Mouse (Mus musculus): Measurements from ENCODE around the gene Ninl.

Ninl gene

DNA sequence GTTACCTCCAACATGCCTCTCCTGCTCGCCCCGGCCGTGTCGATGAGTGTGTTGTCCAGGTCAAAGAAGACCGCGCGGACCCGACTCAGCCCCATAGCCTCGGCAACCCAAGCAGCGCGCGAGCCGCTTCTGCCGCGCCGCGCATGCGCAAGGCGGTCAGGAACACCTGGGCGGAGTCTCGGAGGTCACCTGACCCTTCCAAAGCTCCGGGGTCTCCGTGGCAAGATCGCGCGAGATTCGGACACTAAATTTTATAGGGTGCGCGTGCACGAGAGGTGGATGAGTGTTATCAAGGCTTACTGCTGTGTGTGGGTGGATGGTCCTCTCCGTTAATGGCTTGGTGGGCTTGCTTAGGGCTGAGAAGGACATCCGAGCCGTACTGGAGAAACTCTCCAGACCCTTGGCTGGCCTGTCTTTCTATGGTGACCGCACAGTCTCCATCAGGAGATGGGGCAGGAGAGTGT is at the start of gene Ninl, which contains the start of gene Nanp:
TSS of gene Ninl (minus strand) at position 151 of the 464 bp plus-strand sequence.
TSS of gene Nanp (minus strand) at position 167 of the 464 bp plus-strand sequence.
- peak; percentile 97 to 98 for DNase-seq

DNA sequence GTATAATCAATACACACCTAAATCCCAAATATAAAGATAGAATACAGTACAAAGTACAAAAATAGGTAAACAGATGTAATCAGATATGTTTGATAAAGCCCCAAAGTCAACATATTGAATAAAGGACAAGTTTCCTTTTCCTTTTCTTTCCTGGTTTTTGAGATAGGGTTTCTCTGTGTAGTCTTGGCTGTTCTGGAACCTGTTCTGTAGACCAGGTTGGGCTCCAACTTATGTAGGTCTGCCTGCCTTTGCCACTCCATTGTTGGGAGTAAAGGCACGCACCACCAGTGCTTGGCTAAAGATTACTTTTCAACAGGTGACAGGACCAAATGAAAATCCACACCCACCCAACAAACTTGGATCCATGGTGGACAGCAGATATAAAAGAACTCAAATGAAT is 17.5 kb upstream of the Ninl start:
- no peak for DNase-seq

DNA sequence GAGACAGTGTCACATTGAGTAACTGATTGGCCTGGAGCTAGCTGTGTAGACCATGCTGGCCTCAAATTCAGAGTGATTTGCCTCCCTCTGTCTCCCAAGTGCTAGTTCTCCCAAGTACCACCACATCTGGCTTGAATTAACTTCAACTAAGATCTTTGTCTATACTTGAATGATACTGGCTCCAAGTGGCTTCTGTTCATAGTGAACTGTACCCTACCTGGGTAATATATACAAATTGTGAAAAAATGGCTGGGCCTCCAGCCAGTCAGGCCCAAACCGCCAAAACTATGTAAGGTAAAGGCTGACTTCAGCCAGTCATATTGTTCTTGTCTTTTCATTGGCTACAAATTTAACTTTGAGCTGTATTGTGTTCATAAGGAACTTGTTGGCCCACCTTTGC is 1.2 kb upstream of the Ninl start:
- no peak for DNase-seq

DNA sequence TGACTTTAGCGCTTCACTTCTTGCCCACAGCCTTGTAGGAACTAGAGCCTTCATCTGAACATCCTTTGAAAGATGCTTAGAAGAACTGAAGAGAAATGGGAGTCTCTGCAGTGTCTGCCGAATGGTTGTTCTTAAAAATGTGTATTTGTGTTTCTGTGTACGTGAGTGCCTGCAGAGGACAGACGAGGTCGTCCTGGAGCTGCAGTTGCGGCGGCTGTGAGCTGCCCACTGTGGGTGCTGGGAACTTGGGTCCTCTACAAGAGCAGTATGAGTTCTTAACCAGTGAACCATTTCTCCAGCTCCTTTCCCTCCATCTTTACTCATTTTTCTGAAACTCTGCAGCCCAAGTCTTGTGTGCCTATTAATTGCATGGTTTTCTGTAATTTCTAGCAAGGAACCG is 544 bp upstream of the Ninl start:
- DNase-seq = peak in 1 of 2 experiments; percentile 37

DNA sequence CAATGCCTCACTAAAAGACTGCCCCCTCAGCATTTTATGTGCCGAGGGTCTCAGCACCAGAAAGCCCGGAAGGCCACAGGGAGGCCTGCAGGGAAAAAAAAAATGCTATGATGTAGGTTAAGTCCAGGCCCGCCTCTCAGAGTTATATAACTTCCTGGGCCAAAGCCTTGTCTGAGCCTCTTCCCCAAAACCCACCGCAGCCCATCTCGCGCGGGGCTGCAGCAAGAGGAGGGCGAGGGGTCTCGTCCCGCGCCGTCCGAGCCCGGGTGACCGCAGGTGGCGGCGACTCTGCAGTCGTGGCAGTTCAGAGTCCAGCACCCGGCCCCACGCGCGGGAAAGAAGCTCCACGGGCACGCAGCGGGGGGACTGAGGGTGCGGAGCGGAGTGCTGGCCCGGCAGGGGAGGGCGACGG is 365 bp downstream of the Ninl start:
- DNase-seq = no peak

DNA sequence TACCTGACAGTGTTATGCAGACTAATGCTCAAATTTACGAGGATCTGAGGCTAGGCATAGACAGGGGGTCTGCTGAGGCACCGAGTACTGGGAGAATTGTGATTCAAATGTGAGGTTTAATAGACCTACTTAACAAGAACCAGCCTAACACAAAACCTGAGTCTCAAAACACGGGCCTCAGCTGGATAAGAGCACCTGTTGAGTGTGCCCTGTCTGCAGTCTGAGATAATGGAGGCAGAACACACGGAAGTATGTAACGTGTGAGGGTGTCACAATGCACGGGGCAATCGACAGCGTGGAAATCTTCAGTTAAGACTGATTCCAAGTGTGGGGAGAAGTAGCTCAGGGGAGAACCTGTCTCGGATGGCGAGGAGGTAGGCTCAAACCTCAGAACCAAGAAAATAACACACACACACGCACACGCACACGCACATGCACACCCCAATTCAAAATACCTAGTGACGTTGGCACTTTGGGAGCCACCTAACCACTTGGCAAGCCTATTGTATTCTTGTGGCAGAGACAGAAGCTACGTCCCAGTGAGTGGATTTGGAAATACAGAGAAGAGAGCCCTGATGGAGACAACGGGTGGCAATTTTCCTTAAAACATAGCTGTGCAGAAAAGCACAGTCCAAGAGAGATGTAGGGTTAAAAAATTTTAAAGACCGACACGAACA is 1.2 kb downstream of the Ninl start:
- peak; percentile 4 to 11 for DNase-seq

DNA sequence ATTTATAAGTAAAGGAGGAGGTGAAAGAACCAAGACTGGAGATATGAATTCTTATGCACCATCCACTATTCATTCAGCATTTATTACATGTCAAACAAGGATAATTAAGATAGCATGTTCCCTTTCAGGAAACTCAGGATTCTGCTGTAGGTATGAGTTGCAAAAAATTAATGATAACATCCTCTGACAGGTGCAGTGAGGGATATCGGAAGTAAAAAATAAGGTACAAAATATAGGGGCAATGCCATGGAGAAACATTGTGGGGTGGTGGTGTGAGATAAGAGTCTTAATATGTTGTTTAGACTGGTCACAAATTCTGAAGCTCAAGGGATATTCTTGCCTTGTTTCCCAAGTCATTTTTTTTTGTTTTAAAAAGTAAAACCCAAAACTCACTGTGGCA is 1.9 kb downstream of the Ninl start:
- no peak for DNase-seq

DNA sequence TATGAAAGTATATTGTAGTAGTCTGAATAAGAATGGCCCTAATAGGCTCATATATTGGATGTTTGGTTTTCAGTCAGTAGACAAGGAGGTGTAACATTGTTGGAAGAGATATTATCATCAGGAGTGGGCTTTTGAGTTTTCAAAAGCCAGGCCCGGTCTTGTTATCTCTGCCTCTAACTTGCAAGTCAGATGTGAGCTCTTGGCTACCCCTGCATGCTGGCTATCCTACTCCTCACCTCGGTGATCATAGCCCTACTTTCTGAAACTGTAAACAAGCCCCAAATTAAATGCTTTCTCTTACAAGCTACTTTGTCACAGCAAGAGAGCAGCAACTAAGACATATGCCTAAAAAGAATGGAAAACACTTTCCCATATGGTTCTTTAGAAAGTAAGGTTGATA is 2.5 kb downstream of the Ninl start:
- no peak for DNase-seq

DNA sequence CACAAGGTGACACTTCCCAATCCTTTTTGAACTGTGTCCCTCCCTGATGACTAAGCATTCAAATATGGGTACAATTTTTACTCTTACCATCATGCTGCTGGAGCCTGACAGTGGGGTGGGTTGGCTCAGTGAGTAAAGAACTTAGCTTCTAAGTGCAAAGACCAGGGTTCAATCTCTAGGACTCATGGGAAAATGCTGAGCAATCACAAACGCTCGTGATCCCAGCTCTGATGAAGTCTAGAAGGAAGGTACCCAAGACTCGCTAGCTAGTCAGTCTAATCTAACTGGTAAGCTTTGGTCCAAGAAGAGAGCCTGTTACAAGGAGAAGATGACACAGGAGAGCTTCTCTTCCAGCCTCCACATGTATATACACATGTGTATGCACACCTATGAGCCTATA is 4.7 kb downstream of the Ninl start:
- DNase-seq = no peak

DNA sequence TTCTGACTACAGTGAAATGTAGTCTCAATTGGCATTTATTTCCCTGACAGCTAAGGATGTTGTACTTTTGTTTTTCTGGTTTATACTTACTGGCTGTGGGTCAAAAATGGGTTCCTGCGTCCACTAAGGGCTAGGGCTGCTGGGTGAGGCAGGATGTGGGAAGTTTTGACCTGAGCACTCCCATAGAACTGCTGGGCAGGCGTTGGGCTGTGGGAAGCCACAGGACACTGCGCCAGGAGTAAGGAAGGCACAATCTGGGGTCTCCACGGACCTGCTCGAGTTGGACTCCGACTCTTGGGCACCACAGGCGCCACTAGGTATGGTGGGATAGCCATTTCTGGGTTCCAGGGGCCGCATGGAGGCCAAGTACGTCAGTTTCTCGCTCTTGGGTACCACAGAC is 18.0 kb downstream of the Ninl start:
- DNase-seq = no peak

DNA sequence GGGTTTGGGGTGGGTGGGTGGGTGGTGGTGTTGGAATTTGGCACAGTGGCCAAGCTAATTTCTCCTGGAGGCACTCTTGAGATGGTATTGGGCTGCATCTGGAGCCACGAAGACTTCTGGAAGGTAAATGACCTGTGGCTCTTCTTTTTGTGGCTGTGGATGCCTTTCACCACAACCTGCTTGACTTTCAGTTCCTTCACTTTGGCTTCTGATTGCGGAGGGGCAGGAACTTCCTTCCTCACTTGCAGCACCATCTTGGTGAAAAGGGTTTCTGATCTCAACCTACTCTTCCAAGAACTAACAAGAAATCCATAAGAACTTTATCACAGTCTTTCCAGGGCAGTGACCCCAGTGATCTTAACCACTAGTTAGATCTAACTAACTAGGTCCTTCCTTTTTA is 23.9 kb downstream of the Ninl start:
- no peak for DNase-seq

DNA sequence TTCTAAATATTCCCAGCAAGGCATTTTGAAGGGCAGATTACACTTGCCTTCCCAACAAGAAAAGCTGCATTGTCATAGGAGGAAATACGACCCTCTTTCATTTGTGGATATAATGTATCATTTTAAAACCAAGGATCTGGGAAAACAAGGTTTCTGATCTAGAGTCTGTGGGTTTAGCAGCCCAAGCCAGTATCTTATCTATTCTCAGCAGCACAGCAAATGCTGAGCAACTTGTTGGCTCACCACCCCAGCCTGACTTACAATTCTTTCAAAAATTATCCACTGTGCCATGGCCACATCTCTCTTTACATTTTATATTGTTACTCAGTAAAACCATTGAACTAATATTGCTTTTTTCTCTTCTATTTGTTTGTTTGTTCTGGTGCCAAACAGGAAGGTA is 27.9 kb downstream of the Ninl start:
- no peak for DNase-seq

DNA sequence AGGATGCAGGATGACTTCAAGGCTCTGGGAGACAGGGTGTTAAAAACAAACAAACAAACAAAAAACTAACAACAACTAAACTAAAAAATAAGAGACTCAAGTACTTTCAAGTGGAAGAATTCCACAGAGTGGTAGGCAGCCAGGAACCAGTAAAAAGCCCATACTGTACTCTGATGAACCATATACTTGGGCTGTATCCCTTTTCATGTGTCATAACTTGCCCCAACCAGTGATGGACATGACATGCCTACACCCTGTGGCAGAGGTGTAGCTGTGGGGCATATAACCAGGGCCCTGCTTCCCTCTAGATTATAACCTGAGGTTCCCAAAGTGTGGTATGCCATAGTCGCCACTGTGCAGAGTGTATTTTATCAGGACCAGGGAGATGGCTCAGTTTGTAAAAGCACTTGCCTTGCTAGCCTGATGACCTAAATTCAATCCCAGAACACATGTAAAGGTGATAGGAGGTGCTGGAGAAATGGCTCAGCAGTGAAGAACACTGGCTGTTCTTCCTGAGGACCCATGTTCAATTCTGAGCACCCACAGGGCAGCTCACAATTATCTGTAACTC is 29.6 kb downstream of the Ninl start:
- DNase-seq = no peak

DNA sequence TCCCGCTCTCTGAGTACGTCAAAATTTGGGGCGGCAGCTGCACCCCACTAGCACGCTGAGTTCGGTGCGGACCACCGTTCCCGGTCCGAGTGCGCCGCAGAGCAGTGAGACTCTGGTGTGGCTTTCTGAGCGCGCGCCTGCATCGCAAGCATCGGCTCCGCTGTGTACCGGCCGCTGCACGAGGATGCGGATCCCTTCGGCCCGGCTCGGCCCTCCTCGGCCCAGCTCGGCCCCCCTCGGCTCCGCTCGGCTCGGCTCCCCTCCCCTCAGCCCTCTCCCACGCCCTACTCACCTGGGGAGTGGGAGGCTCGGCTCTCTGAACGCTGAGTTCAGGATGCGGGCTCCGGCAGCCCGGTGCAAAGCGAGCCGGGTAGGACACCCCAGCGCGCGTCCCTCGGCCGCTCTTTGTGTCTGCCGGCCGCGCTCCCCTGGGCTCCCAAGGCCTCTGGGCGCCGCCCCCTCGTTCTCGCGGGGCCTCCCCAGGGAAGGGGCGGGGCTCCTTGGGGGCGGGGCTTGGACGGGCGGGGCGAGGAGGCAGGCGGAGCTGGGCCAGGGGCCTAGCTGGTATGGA is 30.2 kb downstream of the Ninl start:
- DNase-seq = peak; percentile 79 to 82

DNA sequence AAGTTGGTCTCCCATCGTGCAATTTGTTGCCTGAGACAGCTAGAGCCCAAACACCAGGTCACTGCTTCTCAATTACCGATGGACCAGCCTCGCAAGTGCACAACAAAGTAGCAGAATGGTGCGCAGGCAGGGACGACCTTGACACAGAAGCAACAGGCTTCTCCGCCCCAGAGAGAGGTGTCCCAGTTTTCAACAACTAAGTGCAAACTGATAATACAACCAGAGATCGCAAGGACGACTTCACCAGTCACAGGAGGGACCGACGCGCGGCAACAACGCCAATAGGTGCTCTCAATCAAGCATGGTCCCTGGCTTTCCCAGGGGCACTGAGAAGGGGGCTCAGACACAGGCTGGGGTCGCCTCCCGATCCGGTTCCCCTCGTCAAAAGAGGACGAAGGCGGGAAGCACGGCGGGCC is 30.7 kb downstream of the Ninl start:
- DNase-seq = no peak

DNA sequence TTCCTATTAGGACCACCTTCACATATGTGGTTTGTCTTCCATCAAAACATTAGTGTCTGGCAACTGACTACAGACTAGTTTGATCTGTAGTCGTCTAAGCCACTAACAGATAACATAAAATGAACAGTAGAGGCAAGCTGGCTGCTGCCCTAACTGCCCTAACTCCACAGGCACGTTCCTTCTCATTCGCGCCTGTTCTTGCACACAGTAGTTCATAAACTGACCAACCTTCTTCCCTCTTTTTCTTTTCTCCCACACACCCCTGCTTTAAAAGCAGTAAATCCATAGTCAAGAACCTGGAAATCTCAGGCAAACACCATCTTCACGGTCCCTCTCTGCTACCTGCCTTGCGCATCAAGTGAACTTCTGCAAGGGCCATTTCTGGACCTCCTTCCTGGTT is 31.2 kb downstream of the Ninl start:
- DNase-seq = no peak

DNA sequence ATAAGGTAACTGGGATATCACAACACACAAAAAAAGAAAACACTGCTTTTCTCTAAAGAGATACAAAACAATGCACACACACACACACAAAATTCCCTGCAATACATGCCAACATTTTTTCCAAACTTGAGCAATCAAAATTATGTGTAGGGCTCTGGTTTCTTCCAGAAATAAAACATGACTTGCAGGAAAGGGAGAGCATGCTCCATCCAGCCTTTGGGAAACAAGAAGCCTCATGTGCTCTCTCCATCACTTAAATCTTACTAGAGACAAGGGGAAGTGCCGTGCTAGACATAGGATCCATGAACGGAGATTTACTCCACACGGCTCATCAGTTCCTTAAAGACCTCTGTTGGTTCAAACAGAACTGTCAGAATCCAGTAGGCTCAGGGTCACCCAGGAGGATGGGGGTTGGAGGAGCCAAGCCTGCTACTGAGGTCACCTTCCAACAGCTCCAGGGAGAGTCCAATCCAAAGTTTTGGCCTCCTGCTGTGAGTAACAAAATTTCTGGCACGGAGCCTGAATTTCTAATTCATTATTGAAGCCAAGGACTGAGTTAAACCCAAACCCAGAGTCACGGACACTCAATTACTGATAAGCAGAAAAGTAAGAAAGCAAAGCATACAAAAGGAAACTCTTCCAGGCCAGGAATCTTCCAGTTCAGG is 32.8 kb downstream of the Ninl start:
- DNase-seq = peak in 1 of 2 experiments; percentile 14

DNA sequence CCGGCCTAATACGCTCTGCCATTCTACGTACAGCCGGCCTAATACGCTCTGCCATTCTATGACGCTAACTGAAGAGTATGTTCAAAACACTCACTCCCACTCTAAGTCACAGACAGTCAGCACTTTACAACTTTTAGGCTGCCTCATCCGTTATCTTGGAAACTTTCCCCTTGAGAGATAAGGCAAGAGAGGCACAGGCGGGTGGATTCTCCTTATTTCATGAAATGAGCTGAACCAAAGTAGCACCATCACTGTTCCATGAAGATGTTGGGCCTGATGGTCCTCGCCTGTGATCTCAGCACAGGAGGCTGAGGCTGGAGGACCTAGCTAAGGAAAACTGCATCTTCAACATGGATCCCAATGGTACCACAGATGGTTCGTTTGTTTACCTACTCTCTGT is 34.8 kb downstream of the Ninl start:
- no peak for DNase-seq

DNA sequence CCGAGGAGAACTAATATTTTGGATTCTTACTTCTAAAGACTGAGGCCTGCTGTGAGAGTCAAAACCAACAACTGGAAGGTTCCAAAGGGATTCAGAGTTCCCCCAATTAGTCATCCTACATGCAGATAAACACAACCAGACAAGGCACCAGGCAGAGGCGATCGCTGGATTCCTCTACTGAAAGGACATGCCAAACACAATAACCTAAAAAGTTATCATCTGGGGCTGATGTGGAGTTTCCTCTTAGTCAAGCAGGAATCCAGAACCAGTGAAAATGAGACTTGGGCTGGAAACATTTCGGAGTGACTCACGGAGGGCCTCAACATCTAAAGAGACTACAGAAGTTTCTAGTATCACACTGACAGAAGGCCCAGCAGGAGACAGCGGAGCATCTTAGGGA is 35.4 kb downstream of the Ninl start:
- DNase-seq = no peak

DNA sequence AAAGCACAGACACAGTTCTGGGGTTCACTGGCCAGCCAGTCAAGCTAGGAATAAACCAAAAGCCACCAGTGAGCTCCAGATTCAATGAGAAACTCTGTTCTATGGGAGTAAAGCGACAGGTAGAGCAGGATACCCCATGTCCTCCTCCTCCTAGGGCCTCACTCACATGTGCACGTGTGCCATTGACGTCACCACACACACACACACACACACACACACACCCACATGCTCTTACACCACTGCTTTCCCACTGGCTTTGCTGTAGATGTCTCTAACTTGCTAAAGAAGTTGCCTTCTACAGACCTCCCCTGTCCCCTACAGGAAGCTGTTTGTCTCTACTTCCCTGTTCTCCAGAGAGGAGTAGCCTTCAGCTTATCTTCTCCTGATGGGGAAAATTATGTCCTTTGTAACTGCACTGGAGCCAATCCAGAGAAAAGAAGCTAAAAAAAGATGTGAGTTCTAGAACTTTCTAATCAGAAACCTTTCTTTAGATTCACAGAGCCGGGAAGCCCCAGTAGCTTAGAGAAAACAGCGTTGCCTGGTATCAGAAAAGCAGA is 37.5 kb downstream of the Ninl start:
- no peak for DNase-seq

DNA sequence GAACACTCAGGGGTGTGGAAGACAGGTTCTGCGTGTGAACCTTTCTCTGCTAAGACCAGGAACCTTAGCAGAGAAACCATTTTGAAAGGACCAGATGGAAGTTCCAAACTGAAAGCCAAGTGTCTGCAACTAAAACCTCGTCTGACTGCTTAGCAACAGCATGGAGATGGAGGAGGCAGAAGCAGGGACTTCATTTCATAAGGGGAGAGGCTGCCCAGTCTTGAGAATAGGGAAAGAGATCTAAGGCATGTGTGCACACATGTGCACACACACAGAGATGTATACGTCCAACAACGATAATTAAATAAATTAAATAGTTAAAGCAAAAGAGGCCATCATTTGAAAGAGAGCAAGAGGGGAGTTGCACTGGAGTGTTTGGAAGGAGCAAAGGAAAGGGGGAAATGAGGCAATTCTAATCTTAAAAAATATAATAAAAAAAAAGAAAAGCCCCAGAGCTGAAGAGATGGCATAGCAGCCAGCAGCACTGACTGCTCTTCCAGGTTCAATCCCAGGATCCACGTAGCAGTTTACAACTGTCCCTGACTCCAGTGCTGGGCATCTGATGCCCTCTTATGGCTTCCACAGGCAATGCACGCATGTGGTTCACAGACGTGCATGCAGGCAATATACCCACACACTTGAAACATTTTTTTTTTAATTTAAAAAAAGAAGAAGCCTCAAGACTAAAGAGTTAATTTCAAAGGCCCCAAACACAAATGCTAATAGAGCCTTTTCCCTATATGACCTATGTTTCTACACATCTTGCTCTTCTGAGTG is 38.6 kb downstream of the Ninl start:
- peak; percentile 84 to 85 for DNase-seq

DNA sequence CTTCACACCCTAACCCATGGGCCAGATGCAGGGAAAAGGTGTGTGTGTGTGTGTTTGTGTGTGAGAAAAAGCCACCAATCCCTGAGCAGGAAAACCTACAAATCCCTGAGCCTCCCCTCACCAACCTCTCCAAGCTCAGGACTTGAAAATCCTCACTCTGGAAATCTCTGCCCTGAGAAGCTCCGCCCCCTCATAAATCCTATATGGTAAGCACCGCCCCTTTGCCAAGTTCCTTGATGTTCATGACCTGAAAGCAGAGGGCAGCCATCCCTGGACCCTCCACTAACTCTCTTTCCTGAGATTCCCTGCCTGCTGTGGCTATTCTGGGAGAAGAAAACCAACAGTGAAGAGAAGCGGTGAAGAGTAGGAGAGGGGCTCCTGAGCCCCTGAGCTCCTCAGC is 40.2 kb downstream of the Ninl start:
- DNase-seq = no peak

DNA sequence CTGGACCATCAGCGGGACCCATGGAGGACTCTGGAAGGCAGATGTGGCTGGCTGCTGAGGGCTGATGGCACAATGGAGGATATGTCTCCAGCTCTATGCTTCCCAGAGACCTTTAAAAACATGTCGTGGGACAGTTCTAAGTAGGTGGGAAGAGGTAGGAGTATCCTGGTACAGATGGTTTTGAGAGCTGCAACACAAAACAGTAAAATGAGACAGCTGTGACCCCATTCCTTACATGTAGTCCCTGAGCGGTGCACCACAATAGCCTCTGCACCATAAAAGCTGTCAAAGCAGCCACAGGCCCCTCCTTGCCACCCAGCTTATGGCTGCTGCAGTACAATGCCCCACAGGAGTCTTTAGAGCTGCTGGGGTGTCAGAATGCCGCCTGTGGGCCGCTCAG is 41.6 kb downstream of the Ninl start:
- DNase-seq = no peak
